Mouse (Mus musculus): ENCODE results near the gene Eif3c.

The Eif3c gene

DNA sequence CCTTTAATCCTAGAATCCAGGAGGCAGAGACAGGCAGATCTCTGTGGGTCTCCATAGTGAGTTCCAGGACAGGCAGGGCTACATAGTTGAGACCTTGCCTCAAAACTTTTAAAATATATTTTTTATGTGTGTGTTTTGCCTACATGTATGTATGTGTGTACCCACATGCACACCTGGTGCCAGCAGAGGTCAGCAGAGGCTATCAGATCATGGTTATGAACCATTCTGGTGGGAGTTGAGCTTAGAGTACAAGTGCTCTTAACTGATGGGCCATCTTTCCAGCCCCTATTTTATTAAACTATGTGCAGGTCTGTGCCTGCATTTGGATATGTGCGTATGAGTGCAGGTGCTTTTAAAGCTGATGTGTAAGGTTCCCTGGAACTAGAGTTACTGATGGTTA, 11.4 kb downstream of the Eif3c start:
- DNase-seq (ENCODE audit: low spot score in 2 of 2) = peak in 1 of 2 experiments; percentile 47

DNA sequence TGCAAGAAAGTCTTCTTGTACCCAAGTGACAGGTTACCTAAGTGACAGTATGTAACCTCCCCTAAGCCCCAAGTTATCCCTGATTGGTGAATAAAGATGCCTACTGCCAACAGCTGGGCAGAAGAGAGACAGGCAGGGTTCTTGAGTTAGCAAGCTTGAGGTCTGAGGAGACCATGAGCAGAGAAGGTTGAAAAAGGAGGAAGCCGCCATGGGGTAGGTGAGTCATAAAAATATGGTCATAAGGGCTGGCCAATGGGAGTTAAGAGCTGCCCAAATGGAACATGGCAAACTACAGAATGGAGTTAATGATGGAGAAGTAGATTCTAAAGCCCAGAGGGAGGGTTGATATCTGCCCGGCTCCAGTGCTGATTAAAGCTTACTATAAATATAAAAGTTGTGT, 20.6 kb downstream of the Eif3c start:
- DNase-seq (ENCODE audit: low spot score in 2 of 2) = no peak

DNA sequence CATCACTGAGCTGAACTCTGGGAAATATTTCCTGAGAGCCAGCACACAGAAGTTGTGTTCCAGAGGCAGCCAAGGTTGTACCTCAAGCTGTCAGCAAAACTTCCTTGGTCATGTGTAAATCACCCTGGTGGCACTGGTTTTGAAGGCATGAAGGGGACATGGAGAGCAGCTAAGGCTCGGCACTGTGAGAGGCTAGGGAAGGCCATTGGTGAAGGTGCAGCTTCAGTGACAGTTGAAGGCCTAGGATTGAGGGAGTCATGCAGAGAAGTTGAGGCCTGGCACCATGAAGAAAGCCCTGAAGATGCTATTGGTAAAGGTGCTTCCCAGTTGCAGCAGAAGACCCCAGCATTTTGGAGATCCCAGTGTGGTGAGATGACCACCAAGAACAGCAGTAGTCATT, 24.6 kb downstream of the Eif3c start:
- DNase-seq (ENCODE audit: low spot score in 2 of 2) = no peak

DNA sequence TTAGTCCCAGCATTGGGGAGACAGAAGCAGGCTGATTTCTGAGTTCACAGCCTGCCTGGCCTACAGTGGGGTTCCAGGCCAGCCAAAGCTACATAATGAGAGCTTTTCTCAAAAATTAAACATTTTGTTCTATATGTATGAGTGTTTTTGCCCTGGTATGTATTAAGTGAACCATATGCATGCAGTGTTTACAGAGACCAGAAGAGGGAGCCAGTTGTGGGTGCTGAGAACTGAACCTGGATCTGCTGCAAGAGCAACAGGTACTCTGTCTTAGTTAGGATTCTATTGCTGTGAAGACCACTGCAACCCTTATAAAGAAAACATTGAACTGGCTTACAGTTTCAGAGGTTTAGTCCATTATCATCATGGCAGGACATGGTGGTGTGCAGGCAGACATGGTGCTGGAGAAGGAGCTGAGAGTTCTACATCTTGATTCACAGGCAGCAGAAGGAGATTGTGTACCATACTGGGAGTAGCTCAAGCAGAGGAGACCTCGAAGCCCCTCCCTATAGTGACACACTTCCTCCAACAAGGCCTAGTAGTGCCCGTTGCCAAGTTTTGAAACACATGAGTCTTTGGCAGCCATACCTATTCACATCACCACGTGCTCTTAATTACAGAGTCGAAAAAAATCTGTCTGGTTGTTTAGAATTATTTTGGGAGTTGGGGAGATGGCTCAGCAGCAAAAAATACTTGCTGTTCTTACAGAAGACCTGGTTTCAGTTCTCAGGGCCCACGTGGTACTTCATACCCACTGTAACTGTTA, 28.2 kb downstream of the Eif3c start:
- DNase-seq (ENCODE audit: low spot score in 2 of 2) = peak in 1 of 2 experiments; percentile 46

DNA sequence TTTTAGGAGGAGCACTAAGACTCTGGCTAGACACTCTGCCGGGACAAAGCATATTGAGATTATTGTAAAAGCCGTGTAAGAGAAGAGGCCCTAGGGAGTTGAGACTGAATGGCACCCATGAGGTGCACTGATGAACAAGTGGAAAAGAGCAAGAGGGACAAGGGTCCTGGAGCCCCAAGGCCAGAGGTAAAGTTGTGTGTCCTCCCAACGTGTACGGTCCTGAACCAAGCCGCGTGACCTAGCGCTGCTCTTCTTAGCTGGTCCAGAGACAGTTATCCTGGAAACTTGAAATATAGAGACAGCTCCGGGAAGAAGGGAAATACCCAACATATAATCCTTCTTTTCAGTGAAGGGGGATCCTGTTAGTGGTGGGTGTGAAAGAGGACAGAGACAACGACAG, 29.7 kb downstream of the Eif3c start:
- DNase-seq (ENCODE audit: low spot score in 2 of 2) = no peak

DNA sequence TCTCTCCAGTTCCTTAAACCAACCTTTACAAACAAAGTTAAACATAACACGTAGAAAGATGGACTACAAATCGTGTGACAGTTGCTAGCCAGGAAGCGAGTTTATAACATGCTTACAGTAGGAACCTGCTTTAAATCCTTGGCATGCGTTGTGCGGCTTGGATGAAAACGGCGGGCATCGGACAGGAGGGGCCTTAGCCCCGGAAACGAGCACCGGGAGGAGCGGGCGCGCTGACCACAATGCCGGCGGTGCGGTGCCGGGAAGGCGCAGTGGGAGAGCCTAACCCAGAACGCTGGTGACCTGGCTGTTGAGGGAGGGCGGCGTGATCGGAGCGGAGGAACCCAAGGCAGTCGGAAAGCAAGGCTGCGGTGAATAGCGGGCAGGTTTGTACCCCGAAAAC, 30.4 kb downstream of the Eif3c start:
- DNase-seq (ENCODE audit: low spot score in 2 of 2) = peak in 1 of 2 experiments; percentile 19

DNA sequence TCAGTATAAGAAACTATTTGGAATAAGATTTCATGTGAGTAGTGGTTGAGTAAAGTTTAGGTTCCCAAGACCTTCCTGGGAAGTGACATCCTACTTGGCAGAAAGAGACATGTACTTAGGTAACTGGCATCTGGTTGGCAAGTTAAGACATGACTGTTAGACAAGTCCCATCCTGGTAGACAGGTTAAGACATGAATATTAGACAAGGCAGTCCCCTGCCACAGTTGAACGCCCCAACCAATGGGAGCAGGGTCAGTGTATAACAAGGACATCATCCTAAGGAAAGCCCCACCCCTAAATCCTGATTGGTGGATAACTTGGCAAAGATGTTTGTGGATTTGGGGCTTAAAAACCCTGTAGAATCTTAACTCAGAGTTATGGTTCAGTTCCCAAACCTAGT, 32.8 kb downstream of the Eif3c start:
- no peak for DNase-seq (ENCODE audit: low spot score in 2 of 2)

DNA sequence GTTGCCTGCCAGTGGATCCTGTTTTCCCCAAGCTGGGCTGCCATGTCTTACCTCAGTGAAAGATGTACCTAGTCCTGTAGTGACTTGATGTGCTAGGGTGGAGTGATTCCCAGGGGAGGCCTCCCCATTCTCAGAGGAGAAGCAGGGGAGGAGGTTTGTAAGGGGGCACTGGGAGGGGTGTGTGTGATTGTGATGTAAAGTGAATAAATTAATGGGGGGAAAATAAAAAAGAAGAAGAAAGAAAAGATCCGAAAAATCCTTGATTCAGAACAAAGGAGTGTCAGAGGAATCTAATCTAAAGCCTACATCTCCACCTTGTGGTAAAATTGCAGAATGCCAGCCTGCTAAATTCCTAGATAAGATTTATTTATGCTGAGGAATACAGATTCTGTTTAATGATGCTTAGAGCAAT, 38.0 kb downstream of the Eif3c start:
- no peak for DNase-seq (ENCODE audit: low spot score in 2 of 2)

DNA sequence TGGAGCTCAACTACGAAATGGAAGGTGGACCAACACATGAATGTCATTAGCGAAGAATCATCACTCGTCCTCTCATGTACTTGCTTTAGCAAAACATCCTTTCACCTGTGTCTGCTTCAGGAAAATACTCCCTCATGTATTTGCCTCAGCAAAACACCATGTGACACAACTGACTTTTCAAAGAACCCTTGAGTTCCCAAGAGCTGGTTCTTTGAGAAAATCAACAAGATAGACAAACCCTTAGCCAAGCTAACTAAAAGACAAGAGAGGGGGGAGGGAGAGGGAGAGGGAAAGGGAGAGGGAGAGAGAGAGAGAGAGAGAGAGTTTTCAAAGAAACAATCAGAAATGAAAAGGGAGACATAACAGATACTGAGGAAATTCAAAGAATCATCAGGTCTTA, 42.9 kb downstream of the Eif3c start:
- no peak for DNase-seq (ENCODE audit: low spot score in 2 of 2)

DNA sequence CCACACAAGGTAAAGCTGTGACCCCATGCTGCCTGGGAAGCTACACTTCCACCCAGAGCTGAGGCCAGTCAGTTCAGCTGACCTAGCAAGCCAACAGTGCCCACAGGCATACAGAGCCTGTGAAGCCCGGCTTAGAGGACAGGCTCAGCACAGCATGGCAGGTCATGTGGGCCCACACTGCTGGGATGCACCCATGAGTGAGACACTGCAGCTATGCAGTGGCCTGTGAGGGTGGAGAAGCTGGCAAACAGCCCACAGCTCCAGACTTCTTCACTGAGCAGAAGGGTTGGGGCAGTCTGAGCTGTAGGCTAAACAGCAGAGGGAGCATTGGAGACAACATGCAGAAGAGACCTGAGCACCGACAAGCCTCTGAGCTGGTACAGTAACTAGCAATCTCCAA, 46.7 kb downstream of the Eif3c start:
- DNase-seq (ENCODE audit: low spot score in 2 of 2) = no peak

DNA sequence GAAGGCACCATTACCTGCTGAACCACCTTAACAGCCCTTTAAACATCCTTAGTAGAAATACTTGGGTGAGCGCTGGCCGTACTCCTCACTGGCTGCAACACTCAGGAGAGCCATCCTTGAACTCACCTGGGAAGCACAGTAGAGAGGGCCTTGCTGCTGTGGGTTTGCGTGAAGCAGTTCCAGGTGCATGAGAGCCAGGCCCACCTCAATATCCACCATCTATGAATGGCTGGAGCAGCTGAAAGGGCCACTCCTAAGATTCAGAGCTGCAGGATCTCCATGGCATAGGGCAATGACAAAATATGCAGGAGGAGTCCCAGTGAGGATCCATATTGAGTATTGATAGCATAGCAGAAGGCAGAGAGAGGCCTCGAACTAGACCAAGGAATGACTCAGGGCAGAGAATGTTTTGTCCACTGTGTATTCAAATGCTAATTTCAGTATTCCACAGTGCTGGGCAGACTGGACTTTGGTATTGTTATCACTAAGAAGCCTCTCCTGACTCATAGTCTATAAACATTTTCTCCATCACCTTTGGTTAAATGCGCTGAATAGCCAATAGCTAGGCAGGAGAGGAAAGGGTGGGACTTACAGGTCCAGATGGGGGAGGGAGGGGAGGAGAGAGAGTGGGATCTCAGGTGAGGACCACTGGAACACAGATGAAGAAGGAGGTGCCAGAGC, 47.8 kb downstream of the Eif3c start:
- no peak for DNase-seq (ENCODE audit: low spot score in 2 of 2)

DNA sequence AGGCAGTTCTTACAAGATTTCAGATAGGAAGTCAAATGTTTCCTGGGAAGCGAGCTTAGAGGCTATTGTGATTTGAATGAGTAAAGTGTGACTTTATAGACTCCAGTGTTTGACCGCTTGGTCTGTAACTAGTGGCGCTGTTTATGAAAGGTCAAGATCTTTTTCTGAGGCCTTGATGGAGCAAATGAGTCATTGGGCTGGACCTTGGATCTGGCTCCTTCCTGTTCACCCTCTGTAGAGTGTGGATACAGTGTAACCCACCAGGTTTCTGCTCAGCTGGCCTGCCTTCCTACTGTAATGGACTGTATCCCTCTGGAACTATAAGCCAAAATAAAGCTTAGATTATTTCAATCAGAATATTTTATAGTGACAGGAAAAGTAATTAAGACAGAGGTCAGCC, 54.9 kb downstream of the Eif3c start:
- no peak for DNase-seq (ENCODE audit: low spot score in 2 of 2)

DNA sequence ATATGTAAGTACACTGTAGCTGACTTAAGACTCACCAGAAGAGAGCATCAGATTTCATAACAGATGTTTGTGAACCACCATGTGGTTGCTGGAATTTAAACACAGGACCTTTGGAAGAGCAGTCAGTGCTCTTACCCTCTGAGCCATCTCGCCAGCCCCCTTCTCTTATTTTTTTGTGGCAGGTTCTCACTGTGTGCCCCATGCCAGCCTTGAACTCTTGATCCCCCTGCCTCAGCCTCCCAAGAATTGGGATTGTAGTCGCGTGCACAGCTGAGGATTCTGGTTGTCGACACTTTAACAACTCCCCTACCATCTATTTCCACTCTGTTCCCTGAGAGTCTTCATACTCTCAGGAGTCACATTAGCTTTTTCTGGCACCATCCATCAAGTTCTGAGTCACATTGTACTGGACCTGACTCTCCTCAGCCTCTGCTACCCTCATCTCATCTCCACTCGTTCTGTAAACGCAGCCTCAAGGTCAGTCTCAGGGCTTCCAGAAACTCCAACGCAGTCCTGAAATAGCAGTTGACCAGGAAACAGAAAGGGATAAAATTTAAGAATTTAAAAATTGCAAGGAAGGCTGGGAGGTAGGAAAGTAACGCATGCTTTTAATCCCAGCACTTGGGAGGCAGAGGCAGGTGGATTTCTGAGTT, 59.0 kb downstream of the Eif3c start:
- DNase-seq (ENCODE audit: low spot score in 2 of 2) = no peak

DNA sequence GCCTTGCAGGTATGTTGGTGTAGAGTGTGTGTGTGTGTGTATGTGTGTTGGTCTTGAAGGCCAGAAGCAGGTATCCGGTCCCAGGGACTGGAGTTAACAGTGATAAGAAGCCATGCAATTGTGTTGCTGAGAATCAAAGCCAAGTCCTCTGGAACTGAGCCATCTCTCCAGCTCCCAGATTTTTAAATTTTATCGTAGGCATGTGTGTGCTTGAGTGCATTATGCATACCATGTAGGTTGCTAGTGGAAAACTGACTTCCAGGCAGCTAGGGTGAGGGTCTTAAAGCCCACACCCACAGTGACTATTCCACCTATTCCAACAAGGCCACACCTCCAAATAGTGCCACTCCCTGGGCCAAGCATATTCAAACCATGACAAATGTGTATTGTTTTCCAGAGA, 61.3 kb downstream of the Eif3c start:
- DNase-seq (ENCODE audit: low spot score in 2 of 2) = no peak

DNA sequence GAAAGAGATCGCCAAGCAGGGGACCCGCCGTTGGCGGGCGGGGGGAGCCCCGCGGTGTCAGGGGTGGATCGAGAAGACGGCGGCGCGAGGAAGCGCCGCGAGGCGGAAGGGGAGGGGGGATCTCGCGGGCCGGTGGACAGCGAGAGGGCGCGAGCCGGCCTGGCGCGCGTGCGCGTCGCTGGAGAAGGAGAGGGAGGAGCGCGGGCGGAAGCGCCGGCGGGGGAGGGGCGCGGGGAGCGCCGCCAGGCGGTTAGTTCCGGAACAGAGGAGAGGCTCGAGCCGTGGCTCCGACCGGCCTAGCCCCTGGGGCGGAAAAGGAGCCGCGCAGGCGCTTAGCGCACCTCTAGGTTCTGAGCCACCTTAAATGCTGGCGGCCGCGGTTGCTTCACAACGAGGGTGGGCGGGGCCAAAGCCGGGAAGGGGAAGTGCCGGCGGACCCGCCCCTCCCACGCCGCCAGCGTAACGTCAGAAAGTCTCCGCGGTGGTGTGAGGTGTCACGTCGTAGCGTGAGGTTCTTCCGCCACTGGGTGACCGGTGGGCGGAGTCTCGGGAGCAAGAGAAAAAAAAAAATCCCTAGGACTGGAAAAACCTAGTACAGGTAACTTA, 62.8 kb downstream of the Eif3c start, which contains the start of gene Atxn2l:
Gene Atxn2l, minus strand, starts transcription at position 165 of the 606 bp plus-strand sequence.
- peak; percentile 99 to 100 for DNase-seq (ENCODE audit: low spot score in 2 of 2)

DNA sequence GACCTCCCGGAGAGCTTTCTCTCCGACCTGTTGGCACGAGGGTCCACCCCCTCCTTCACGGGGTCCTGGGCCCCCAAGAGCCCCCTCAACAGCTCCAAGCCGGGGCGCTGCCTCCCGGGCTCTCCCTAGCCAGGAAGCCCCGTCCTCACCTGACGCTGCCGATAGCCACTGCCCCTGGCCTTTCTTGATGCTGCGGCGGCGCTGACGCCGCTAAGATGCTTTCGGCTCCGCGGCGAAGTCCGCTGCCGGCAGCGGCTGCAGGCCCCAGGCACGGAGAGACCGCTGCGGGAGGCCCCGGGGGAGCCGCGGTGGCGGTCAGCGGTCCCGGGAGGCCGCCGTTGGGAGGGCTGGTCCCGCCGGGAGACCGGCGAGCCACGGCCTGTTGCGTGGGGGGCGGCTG, 63.5 kb downstream of the Eif3c start:
- DNase-seq (ENCODE audit: low spot score in 2 of 2) = peak in 1 of 2 experiments; percentile 83

DNA sequence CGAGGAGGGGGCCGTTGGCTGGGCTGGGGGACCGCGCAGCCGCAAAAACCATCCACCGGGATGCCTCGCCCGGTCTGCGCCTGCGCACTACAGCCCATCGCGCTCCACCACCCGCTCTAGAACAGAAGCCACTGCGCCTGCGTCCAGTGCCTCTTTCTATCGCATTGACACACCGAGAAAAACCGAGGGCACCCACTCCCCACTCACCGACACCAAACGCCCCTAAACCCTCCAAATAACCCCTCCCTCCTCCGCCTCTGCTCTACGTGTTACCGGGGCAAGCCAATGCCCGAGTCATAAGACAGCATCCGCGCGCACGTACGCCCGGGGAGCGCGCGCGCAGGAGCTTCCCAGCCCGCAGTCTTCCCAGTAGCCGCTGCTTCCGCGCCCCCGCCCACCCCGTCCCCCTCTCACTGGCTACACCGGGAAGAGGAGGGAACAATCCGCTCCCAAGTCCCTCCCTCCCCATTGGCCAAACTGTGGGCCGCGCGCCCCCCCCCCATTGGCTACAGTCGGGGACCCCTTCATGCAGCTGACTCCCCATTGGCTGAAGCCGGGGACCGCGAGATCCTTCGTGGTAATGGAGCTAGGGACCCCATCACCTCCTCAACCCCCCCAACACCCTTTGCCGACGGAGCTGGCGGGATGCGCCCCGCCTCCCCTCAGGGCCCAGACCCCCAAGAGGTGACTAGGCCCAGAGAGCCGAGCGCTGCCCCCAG, 64.0 kb downstream of the Eif3c start:
- DNase-seq (ENCODE audit: low spot score in 2 of 2) = peak; percentile 94

DNA sequence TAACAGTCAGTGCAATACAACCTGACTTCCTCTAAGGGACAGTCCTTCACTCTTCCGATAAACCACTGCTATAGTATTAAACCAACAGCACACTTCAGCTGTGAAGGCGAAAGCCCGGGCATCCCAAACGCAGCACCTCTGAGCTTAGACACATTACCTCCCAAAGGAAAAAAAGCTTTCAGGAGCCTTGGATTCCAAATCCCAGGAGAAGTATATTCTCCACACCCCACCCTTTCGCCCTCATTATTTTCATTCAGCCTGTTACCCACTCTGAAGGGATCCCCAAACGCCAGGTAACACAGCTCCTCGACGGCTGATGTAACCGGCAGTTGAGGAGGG, 64.6 kb downstream of the Eif3c start:
- no peak for DNase-seq (ENCODE audit: low spot score in 2 of 2)

DNA sequence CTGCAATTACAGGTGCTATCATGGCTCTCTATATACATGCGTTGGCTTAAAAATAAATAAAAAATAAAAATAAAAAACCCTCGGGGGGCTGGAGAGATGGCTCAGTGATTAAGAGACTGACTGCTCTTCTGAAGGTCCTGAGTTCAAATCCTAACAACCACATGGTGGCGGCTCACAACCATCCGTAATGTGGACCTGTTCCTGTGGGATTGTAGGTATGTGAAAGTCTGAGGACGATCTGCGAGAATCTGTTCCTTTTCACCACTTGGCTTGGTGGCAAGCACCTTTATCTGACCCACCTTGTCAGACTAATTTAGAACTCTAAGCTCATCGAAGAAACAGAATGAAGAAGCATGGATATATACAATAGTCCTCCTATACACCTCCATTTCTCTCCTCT, 66.8 kb downstream of the Eif3c start:
- DNase-seq (ENCODE audit: low spot score in 2 of 2) = no peak

DNA sequence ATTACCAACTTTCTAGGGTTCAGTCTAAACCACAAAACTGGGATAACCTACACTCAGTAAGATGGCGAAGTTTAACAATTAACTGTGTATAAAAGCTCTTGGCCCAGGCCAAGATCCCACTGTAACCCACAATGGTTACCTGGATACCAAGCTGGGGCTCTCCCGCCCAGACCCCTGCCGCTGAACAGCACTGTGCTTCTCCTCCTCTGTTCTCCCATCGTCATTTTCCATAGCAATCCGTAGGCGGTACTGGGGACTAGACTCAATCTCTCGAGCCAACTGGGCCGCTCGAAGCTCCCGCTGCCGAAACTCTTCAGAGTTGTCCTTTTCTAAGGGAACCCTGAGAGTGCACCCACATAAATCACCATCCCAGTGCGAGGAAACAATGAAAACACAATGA, 68.2 kb downstream of the Eif3c start:
- DNase-seq (ENCODE audit: low spot score in 2 of 2) = no peak

DNA sequence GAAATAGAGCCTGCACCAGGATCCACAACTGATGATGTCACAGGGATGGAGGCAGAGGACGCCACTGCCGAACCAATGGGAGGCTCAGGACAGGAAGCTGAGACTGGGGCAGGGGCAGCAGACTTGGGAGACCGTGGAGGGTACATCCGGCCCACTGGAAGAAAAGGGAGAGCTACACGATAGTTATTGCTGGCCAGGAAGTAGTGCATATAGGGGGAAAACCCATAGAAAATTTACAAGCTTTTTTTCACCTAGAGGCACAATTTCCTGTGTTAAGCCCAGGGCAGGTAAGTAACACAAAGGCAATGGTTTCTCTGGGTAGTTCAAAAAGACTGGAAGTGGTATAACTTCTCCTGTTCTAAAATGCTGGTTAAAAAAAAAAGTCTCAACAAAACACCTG, 69.7 kb downstream of the Eif3c start:
- DNase-seq (ENCODE audit: low spot score in 2 of 2) = no peak
